Mouse (Mus musculus): ENCODE results near the gene Tiparp. TPM values are rescaled to one million over a fixed set of nuclear protein-coding genes. Genes with fewer than 3 reads are reported as not detected.

Tiparp gene
- polyA plus RNA-seq, 1 experiment from 2014 or later, result 18.0 TPM

- Histone ChIP-seq H3K4me1 (replicated peaks; ENCODE audit: control insufficient read depth, insufficient read depth, low read length) (peaks cover 8% of the 10 kb centered on the region), H3K9ac (ENCODE audit: low read depth, low read length) (no peak overlapping the region; the same call in 1 of the 2 replicates), H3K27ac (ENCODE audit: low read depth, low read length) (peak overlapping the region; percentile 7; the same call in 1 of the 2 replicates), H3K4me2 (peak overlapping the region; percentile 50), H3K4me3 (ENCODE audit: low read depth, low read length) (peak overlapping the region; percentile 24; the same call in 1 of the 2 replicates), H3K36me3 (ENCODE audit: control insufficient read depth, insufficient read depth, low read length) (no peaks in the 10 kb centered on the region), H3K9me3 (ENCODE audit: control insufficient read depth, low read length) (no peaks in the 10 kb centered on the region), H3K27me3 (replicated peaks; ENCODE audit: control insufficient read depth, insufficient read depth, low read length) (no peaks in the 10 kb centered on the region)
- no peak for ATAC-seq (replicated peaks; ENCODE audit: low FRiP score)
- WGBS, result 21% methylated on average over 9 of the region's 9 CpGs
- DNase-seq (ENCODE audit: low spot score), result peak; percentile 40
These were observed 33.9 kb upstream of the Tiparp start for GRCm38 (mm10) chr3:65494291-65494763.

GRCm38 (mm10) chr3:65507766-65508165 lies 20.4 kb upstream of the Tiparp start:
- no peak for DNase-seq (ENCODE audit: low spot score)
- no peaks in the 10 kb centered on the region for H3K9me3 ChIP-seq (ENCODE audit: control insufficient read depth, low read length)
- no peak overlapping the region for H3K9ac ChIP-seq (ENCODE audit: low read depth, low read length)
- WGBS, result 84% methylated on average over 2 of the region's 2 CpGs
- no peak overlapping the region for H3K27ac ChIP-seq (ENCODE audit: low read depth, low read length)
- H3K4me1 ChIP-seq (replicated peaks; ENCODE audit: control insufficient read depth, insufficient read depth, low read length), result no peaks in the 10 kb centered on the region
- H3K36me3 ChIP-seq (ENCODE audit: control insufficient read depth, insufficient read depth, low read length), result no peaks in the 10 kb centered on the region
- no peak for ATAC-seq (replicated peaks; ENCODE audit: low FRiP score)
- no peak overlapping the region for H3K4me3 ChIP-seq (ENCODE audit: low read depth, low read length)
- no peak overlapping the region for H3K4me2 ChIP-seq
- no peaks in the 10 kb centered on the region for H3K27me3 ChIP-seq (replicated peaks; ENCODE audit: control insufficient read depth, insufficient read depth, low read length)

GRCm38 (mm10) chr3:65510588-65510987 lies 17.6 kb upstream of the Tiparp start:
- H3K4me3 ChIP-seq (ENCODE audit: low read depth, low read length), result no peak overlapping the region
- WGBS, result 74% methylated on average over 2 of the region's 2 CpGs
- no peak overlapping the region for H3K9ac ChIP-seq (ENCODE audit: low read depth, low read length)
- ATAC-seq (replicated peaks; ENCODE audit: low FRiP score) (no peak), DNase-seq (ENCODE audit: low spot score) (no peak)
- no peak overlapping the region for H3K4me2 ChIP-seq
- H3K27me3 ChIP-seq (replicated peaks; ENCODE audit: control insufficient read depth, insufficient read depth, low read length), result no peaks in the 10 kb centered on the region
- H3K27ac ChIP-seq (ENCODE audit: low read depth, low read length), result no peak overlapping the region
- H3K4me1 ChIP-seq (replicated peaks; ENCODE audit: control insufficient read depth, insufficient read depth, low read length), result no peaks in the 10 kb centered on the region
- no peaks in the 10 kb centered on the region for H3K9me3 ChIP-seq (ENCODE audit: control insufficient read depth, low read length)
- no peaks in the 10 kb centered on the region for H3K36me3 ChIP-seq (ENCODE audit: control insufficient read depth, insufficient read depth, low read length)

- H3K9me3 ChIP-seq (ENCODE audit: control insufficient read depth, low read length), result no peaks in the 10 kb centered on the region
- no peak overlapping the region for H3K4me2 ChIP-seq
- no peak overlapping the region for H3K9ac ChIP-seq (ENCODE audit: low read depth, low read length)
- no peaks in the 10 kb centered on the region for H3K27me3 ChIP-seq (replicated peaks; ENCODE audit: control insufficient read depth, insufficient read depth, low read length)
- 70% methylated on average over 2 of the region's 2 CpGs for WGBS
- H3K4me1 ChIP-seq (replicated peaks; ENCODE audit: control insufficient read depth, insufficient read depth, low read length), result peaks cover 7% of the 10 kb centered on the region; the same call in 1 of the 2 replicates
- ATAC-seq (replicated peaks; ENCODE audit: low FRiP score), result no peak
- DNase-seq (ENCODE audit: low spot score), result no peak
- no peak overlapping the region for H3K27ac ChIP-seq (ENCODE audit: low read depth, low read length)
- H3K4me3 ChIP-seq (ENCODE audit: low read depth, low read length), result no peak overlapping the region
- H3K36me3 ChIP-seq (ENCODE audit: control insufficient read depth, insufficient read depth, low read length), result no peaks in the 10 kb centered on the region
These were observed 12.5 kb upstream of the Tiparp start for GRCm38 (mm10) chr3:65515751-65516150.

- no peak for DNase-seq (ENCODE audit: low spot score)
- 64% methylated on average over 1 of the region's 1 CpGs for WGBS
These were observed 11.7 kb upstream of the Tiparp start for GRCm38 (mm10) chr3:65516526-65516925.

GRCm38 (mm10) chr3:65517141-65517540 lies 11.1 kb upstream of the Tiparp start:
- Histone ChIP-seq H3K36me3 (ENCODE audit: control insufficient read depth, insufficient read depth, low read length) (no peaks in the 10 kb centered on the region), H3K27ac (ENCODE audit: low read depth, low read length) (no peak overlapping the region), H3K4me1 (replicated peaks; ENCODE audit: control insufficient read depth, insufficient read depth, low read length) (peaks cover 7% of the 10 kb centered on the region; the same call in 1 of the 2 replicates), H3K9ac (ENCODE audit: low read depth, low read length) (no peak overlapping the region), H3K9me3 (ENCODE audit: control insufficient read depth, low read length) (no peaks in the 10 kb centered on the region), H3K27me3 (replicated peaks; ENCODE audit: control insufficient read depth, insufficient read depth, low read length) (no peaks in the 10 kb centered on the region), H3K4me3 (ENCODE audit: low read depth, low read length) (no peak overlapping the region), H3K4me2 (no peak overlapping the region)
- ATAC-seq (replicated peaks; ENCODE audit: low FRiP score), result no peak
- DNase-seq (ENCODE audit: low spot score), result no peak
- 44% methylated on average over 9 of the region's 9 CpGs for WGBS

More at GRCm38 (mm10) chr3:65516526-65516925, 11.7 kb upstream of the Tiparp start:
- Histone ChIP-seq H3K27ac (ENCODE audit: low read depth, low read length) (no peak overlapping the region), H3K9me3 (ENCODE audit: control insufficient read depth, low read length) (no peaks in the 10 kb centered on the region), H3K4me1 (replicated peaks; ENCODE audit: control insufficient read depth, insufficient read depth, low read length) (peaks cover 7% of the 10 kb centered on the region; the same call in 1 of the 2 replicates), H3K4me3 (ENCODE audit: low read depth, low read length) (no peak overlapping the region), H3K9ac (ENCODE audit: low read depth, low read length) (no peak overlapping the region), H3K27me3 (replicated peaks; ENCODE audit: control insufficient read depth, insufficient read depth, low read length) (no peaks in the 10 kb centered on the region), H3K36me3 (ENCODE audit: control insufficient read depth, insufficient read depth, low read length) (no peaks in the 10 kb centered on the region), H3K4me2 (no peak overlapping the region)
- ATAC-seq (replicated peaks; ENCODE audit: low FRiP score), result no peak

- DNase-seq (ENCODE audit: low spot score) (no peak), ATAC-seq (replicated peaks; ENCODE audit: low FRiP score) (no peak)
- H3K4me1 ChIP-seq (replicated peaks; ENCODE audit: control insufficient read depth, insufficient read depth, low read length), result peaks cover 7% of the 10 kb centered on the region; the same call in 1 of the 2 replicates
- no peaks in the 10 kb centered on the region for H3K27me3 ChIP-seq (replicated peaks; ENCODE audit: control insufficient read depth, insufficient read depth, low read length)
- H3K9ac ChIP-seq (ENCODE audit: low read depth, low read length), result no peak overlapping the region
- no peak overlapping the region for H3K27ac ChIP-seq (ENCODE audit: low read depth, low read length)
- WGBS, result 61% methylated on average over 13 of the region's 13 CpGs
- no peak overlapping the region for H3K4me3 ChIP-seq (ENCODE audit: low read depth, low read length)
- H3K9me3 ChIP-seq (ENCODE audit: control insufficient read depth, low read length), result no peaks in the 10 kb centered on the region
- H3K4me2 ChIP-seq, result no peak overlapping the region
- H3K36me3 ChIP-seq (ENCODE audit: control insufficient read depth, insufficient read depth, low read length), result no peaks in the 10 kb centered on the region
These were observed 10.3 kb upstream of the Tiparp start for GRCm38 (mm10) chr3:65517747-65518527.

- Histone ChIP-seq H3K27ac (ENCODE audit: low read depth, low read length) (no peak overlapping the region), H3K27me3 (replicated peaks; ENCODE audit: control insufficient read depth, insufficient read depth, low read length) (no peaks in the 10 kb centered on the region), H3K36me3 (ENCODE audit: control insufficient read depth, insufficient read depth, low read length) (no peaks in the 10 kb centered on the region), H3K4me3 (ENCODE audit: low read depth, low read length) (no peak overlapping the region), H3K4me2 (no peak overlapping the region), H3K9ac (ENCODE audit: low read depth, low read length) (no peak overlapping the region), H3K9me3 (ENCODE audit: control insufficient read depth, low read length) (no peaks in the 10 kb centered on the region), H3K4me1 (replicated peaks; ENCODE audit: control insufficient read depth, insufficient read depth, low read length) (peaks cover 7% of the 10 kb centered on the region; the same call in 1 of the 2 replicates)
- DNase-seq (ENCODE audit: low spot score) (no peak), ATAC-seq (replicated peaks; ENCODE audit: low FRiP score) (no peak)
- WGBS, result 70% methylated on average over 1 of the region's 1 CpGs
These were observed 6.8 kb upstream of the Tiparp start for GRCm38 (mm10) chr3:65521391-65521790.

- Histone ChIP-seq H3K36me3 (ENCODE audit: control insufficient read depth, insufficient read depth, low read length) (no peaks in the 10 kb centered on the region), H3K27me3 (replicated peaks; ENCODE audit: control insufficient read depth, insufficient read depth, low read length) (no peaks in the 10 kb centered on the region), H3K4me3 (ENCODE audit: low read depth, low read length) (no peak overlapping the region), H3K4me2 (no peak overlapping the region), H3K9ac (ENCODE audit: low read depth, low read length) (no peak overlapping the region), H3K27ac (ENCODE audit: low read depth, low read length) (no peak overlapping the region), H3K4me1 (replicated peaks; ENCODE audit: control insufficient read depth, insufficient read depth, low read length) (no peaks in the 10 kb centered on the region), H3K9me3 (ENCODE audit: control insufficient read depth, low read length) (no peaks in the 10 kb centered on the region)
- DNase-seq (ENCODE audit: low spot score) (no peak), ATAC-seq (replicated peaks; ENCODE audit: low FRiP score) (no peak)
- WGBS, result 66% methylated on average over 8 of the region's 8 CpGs
These were observed 4.8 kb upstream of the Tiparp start for GRCm38 (mm10) chr3:65523397-65523796.
